Mouse (Mus musculus): ENCODE measurements around the gene Uchl1. TPM values are rescaled to one million over a fixed set of nuclear protein-coding genes. Genes with fewer than 3 reads are reported as not detected.
A peak's percentile ranks its signal among the peaks of the same experiment; 100 is the strongest.

Uchl1 gene
- 1,000 to 10,000 TPM; 1,255 to 1,344 TPM for total RNA-seq (2021)
- long read RNA-seq, transcript Uchl1-202 (7 exons, 980 nt), result major isoform, 46 of 763 reads
- long read RNA-seq, partial matches to known transcripts, result 34 of 763 reads
- long read RNA-seq, other reads (novel, unspliced or antisense), result 679 of 763 reads

- peak; percentile 88 to 93 for DNase-seq (ENCODE audit: low spot score in 2 of 2)
Measured at GRCm38 (mm10) chr5:66675983-66676382, at the start of gene Uchl1. Uchl1 (plus strand) TSS chr5:66676091.

- DNase-seq (ENCODE audit: low spot score in 2 of 2), result no peak
Measured at GRCm38 (mm10) chr5:66627805-66628204, 48.1 kb upstream of the Uchl1 start.

- no peak for DNase-seq (ENCODE audit: low spot score in 2 of 2)
Measured at GRCm38 (mm10) chr5:66635459-66636079, 40.3 kb upstream of the Uchl1 start.

DNA sequence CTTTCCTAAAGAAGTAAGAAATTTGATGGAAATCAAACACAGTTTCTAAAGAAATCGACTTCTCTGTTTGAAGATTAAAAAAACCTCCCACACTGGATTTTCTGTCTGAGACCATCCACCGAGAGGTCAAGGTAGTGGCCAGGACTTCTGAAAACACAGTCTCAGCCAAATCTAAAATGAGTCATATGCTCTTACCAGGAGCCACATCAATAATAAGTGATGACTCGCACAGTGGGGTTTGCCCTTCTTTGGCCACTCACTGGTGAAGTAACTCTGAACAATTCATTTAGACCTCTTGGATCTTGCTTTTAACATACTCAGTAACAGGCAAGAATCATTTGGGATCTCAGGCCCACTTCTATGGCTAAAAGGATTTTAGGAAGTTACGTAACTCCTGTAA lies 33.7 kb upstream of the Uchl1 start:
- DNase-seq (ENCODE audit: low spot score in 2 of 2), result no peak

DNA sequence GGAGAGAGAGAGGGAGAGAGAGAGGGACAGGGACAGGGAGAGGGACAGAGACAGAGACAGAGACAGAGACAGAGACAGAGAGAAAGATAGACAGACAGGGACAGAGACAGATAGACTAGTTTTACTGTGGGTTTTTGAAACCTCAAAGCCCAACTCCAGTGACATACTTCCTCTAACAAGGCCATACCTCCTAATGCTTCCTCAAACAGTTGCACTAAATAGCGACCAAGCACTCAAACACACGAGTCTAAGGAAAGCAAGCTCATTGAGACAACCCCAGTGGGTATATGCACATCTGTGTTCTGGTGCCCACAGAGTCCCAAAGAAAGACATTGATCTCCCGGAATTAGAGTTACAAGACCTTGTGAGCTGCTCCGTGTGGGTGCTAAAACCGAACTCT lies 32.6 kb upstream of the Uchl1 start:
- no peak for DNase-seq (ENCODE audit: low spot score in 2 of 2)

DNA sequence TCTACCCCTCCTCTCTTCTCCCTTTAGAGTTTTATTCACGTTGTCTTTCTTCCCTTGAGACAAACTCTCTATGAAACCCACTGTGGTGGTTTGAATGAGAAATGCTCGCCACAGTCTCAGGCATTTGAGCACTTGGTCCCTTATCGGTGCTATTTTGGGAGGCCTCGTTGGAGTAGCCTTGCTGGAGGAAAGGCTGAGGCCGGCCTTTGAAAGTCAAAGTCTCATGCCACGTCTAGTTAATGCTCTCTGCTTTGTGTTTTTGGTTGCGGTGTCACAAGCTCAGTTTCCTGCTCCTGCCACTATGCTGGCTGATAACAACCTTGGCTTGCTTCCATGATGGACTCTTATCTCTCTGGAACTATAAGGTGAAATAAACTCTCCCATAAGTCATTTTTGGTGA lies 28.4 kb upstream of the Uchl1 start:
- DNase-seq (ENCODE audit: low spot score in 2 of 2), result no peak

GRCm38 (mm10) chr5:66654220-66654619 lies 21.7 kb upstream of the Uchl1 start:
- peak; percentile 8 to 22 for DNase-seq (ENCODE audit: low spot score in 2 of 2)

DNA sequence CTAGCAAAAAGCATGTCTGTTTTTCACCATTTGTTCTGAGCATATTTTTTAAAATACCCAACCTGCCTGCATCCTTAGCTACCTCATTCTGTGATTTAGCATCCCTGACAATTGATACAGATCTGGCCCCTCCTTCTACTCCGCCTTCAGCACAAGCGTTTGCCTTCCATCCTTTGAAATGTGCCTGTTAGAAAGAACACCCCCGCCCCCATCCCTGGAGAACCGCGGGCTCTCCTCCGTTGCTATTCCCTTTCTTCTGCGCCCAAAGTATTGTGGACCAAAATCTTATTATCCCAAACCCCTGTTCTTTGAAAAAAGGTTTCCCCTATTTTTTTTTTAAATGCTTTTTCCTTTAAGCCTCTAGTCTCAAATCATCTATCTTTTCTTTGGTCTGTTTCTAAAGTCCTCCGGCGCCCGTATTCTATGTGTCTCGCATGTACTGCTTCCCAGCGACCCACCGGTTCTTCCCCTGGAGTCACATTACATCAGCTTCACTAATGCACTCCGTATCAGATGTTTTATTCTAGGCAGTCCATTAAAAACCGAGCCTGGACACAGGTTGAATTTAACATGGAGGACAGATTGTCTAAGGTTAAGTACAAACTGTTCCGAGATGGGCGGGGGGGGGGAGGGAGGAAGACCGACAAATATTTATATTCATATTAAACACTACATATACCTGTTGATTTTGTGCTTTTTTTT lies 551 bp upstream of the Uchl1 start:
- DNase-seq (ENCODE audit: low spot score in 2 of 2), result peak; percentile 38 to 55

- DNase-seq (ENCODE audit: low spot score in 2 of 2), result peak; percentile 73 to 81
Measured at GRCm38 (mm10) chr5:66676457-66677117, 696 bp downstream of the Uchl1 start.

DNA sequence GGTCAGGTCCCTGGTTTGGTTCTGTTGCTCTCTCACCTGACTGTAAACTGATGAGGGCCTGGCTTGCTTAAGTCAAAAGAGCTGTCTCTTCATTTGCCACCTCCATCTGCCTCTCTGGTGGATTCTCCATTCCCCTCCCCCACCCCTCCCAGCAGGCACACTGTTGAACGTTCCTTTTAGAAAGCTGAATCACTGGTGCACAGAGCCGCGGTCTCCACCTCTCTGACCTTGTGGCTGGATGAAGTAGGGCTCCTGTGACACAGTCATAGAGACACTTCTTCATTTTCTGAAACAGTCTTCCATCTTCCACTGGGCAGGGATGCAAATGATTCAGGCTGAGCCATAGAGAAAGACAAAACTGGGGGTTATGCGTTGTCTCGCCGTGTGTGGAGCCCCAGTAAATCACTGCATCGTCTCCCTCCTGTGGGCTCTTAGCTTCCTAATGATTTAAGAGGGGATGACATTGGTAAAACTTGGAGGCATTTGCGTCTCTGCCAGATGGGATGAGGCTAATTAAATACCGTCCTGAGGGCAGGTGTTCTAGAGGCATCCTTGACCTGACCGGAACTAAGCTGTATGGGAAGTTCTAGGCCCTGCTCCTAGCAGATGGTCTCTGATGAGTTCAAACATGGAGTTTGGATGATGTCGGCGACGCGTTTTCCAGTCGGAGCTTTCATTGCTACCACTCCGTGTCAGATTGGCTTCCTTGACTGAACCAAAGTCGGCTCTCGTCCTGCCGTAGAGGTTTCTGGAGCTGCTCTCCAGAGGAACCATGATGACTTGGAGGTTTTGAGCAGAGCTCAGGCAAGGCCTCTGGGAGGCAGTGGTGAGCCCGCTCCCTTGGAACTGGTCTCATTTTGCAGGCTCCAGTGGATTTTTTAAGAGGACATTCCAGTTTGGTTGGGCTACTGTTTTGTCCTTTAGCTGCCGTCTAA lies 1.8 kb downstream of the Uchl1 start:
- peak; percentile 38 to 41 for DNase-seq (ENCODE audit: low spot score in 2 of 2)

DNA sequence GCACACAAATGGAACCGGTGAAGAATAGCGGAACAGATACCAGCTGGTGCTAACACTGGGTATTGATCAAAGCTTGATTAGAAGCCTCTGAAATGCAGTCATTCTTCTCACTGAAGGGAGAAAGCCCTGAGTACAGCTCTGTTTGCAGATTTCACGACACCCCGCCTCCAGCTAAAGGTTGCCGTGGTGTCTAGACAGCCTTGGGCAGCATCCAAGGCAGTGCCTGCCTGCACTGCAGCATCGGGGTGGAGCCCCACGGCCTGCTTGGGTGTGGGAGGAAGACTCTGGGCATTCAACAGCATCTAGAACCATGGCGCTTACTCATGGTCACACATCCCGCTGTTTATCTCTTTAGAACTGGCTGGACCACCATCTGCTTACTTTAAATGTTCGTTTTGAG lies 3.3 kb downstream of the Uchl1 start:
- DNase-seq (ENCODE audit: low spot score in 2 of 2), result peak; percentile 60 to 61

- DNase-seq (ENCODE audit: low spot score in 2 of 2), result no peak
Measured at GRCm38 (mm10) chr5:66685930-66686329, 10.0 kb downstream of the Uchl1 start.

DNA sequence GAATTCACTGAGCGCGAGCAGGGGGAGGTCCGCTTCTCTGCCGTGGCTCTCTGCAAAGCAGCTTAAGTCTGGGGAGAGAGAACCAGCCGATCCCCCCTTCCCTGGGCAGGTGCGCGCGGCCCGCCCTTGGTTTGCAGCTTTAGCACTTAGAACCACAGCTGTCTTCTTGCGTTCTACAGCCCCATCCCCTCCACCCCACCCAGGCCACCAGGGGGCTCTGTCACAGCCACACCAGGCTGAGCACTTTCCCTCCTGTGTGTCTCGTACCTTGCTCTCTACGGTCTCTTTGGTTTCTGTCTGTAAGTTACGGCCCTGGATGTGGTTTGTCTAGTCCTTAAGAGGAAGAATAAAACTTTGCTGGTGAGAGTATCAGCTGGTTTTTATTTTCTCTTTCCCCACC lies 11.0 kb downstream of the Uchl1 start:
- no peak for DNase-seq (ENCODE audit: low spot score in 2 of 2)

DNA sequence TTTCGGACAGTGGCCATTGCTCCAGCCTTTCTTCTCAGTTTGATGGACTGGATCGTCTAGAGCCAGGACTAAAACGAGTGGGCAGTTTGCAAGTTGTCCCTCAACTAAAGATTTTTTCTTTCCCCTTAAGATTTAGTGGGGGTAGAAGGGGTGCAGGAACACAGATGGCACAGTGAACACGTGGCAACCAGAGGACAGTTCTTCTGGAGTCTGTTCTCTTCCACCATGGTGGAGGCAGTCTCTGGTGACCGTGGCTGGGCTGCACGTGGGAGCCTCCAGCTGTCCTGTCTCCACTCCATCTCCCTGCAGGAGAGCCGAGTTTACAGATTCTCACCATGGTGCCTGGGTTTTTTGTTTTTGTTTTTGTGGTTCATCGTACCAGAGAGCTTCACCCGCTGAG lies 11.8 kb downstream of the Uchl1 start:
- no peak for DNase-seq (ENCODE audit: low spot score in 2 of 2)

- DNase-seq (ENCODE audit: low spot score in 2 of 2), result no peak
Measured at GRCm38 (mm10) chr5:66688286-66688685, 12.4 kb downstream of the Uchl1 start.

DNA sequence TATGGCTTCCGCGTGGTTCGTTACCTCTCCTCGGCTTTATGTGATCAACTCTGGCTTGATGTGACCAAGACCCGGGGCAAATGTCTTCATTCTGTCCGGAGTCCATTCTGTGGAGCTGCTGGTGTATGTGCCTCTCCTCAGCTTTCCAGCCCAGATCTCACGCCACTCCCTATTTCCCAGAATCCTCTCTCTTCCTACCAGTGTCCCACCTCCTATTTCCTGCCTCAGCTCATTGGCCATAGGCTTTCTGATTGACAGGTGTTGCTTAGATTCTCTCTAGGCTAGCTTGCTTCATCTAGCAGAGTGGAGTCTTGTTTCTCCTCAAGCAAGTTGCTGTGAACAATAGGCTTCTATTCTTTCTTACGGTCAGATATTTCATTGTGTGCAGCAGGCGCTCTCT lies 13.9 kb downstream of the Uchl1 start:
- no peak for DNase-seq (ENCODE audit: low spot score in 2 of 2)

DNA sequence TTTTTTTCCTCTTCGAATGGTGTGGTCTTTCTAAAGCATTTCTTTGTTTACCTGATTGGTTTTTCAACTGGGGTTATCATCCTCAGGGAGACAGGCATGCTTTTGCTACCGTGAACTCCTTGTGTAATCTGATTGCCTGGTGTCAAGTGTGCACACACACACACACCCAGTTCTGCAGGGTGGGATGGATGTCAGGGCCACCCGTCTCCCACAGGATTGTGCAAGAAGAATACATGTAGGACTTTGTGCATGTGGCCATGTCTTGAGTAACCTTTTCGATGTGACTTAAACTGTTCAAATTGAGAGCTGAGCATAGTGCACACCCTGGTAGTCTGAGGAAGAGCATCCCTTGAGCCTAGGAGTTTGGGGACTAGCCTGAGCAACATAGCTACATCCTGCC lies 17.3 kb downstream of the Uchl1 start:
- no peak for DNase-seq (ENCODE audit: low spot score in 2 of 2)

DNA sequence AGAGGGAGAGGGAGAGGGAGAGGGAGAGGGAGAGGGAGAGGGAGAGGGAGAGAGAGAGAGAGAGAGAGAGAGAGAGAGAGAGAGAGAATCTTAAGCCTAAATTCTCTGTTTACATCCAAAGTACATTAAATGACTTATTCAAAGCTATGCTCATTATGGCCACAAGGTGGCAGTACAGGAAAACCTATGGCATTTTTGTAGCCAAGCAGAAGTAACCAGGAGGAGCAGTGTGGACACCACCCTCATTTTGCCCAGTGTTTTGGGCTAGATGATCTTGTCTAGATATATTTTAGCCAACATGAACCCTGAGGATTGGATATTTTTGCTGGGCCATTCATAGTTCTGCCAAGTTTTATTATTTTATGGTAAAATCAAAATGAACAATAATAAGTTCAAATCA lies 21.2 kb downstream of the Uchl1 start:
- peak; percentile 56 to 68 for DNase-seq (ENCODE audit: low spot score in 2 of 2)

DNA sequence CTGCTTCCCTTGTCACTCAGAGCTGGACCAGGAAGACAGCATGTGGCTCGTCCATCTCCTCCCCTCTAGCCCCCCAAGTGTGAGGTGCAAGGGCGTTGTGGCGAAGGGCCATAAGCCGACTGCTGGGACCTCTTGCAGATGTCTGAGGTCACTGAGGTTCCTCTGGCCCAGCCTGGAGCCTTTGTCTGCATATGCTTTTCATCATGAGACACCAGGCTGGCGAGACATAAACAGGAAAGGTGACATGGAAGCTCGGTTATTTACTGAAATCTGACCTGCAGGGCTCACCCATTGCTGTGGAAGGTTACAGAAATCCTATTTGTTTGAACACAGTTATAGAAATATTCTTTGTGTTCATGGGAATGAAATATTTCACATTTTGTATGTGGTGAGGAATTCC lies 24.0 kb downstream of the Uchl1 start:
- no peak for DNase-seq (ENCODE audit: low spot score in 2 of 2)

- DNase-seq (ENCODE audit: low spot score in 2 of 2), result no peak
Measured at GRCm38 (mm10) chr5:66701951-66702350, 26.1 kb downstream of the Uchl1 start.

DNA sequence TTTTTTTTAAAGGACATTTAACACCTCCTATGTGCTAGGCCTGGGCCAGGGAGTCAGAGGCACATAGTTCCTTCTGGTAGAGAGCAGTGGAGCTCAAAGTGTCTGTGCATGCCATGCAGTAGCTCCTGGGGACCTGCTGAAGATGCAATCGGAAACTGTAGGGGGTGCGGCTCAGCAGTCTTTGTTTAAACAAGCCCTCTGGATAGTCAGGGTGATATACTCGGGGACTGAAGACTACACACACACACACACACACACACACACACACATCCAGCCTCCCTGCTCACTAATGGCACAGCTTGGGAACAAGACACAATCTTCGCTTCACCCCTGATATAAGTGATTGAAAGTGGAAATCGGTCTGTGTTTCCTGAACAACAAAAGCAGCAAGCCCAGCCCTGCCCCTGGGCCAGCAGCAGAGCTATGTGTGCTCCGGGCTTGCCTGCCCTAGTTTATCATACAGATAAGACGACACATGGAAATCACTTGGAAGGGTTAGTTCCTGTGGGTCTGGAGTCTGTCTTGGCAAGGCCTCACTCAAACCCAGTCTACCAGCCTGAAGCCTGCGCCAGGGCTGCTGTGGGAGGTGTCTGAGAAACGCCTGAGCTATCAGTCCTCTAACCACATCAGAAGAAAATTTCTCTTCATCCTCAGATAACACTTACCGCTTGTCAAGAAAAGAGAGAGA lies 27.6 kb downstream of the Uchl1 start:
- DNase-seq (ENCODE audit: low spot score in 2 of 2), result no peak

Measured in layer of hippocampus, postnatal 10 days (tissue).